Mouse (Mus musculus) CH12.LX (cell line): ENCODE results near the gene Ccdc40.

ENCODE experiments used
- BHLHE40 ChIP-seq: IDR thresholded peaks from 2 replicates; pipeline ENCODE4 v1.6.1; 2011; ENCODE audit warnings: mild to moderate bottlenecking, low read depth, low read length, improper control_type of control experiment
- CHD1 ChIP-seq: IDR thresholded peaks from 2 replicates; pipeline ENCODE4 v1.6.1; 2012; ENCODE audit warnings: low read depth, low read length, improper control_type of control experiment, inconsistent platforms
- CHD2 ChIP-seq: IDR thresholded peaks from 2 replicates; pipeline ENCODE4 v1.6.1; 2011; ENCODE audit warnings: low read length, improper control_type of control experiment
- CTCF ChIP-seq, 2 experiments: IDR thresholded peaks in 1 of 2; conservative IDR thresholded peaks in 1 of 2; 2 replicates each; pipeline ENCODE4 v1.5.1; 2011 to 2012; ENCODE audit warnings: low read depth in 2 of 2, low read length in 2 of 2, improper control_type of control experiment in 1 of 2, inconsistent platforms in 1 of 2, mild to moderate bottlenecking in 1 of 2, moderate library complexity in 1 of 2
- HCFC1 ChIP-seq: IDR thresholded peaks from 2 replicates; pipeline ENCODE4 v1.6.1; 2012; ENCODE audit warnings: low read depth, mild to moderate bottlenecking, inconsistent platforms, low read length, improper control_type of control experiment
- MAX ChIP-seq: IDR thresholded peaks from 2 replicates; pipeline ENCODE4 v1.6.1; 2011; ENCODE audit warnings: low read length, improper control_type of control experiment
- POLR2A ChIP-seq: IDR thresholded peaks from 2 replicates; pipeline ENCODE4 v1.6.1; 2011; ENCODE audit warnings: low read depth, mild to moderate bottlenecking, improper control_type of control experiment, low read length
- POLR2AphosphoS2 ChIP-seq: IDR thresholded peaks from 2 replicates; pipeline ENCODE4 v1.6.1; 2011; ENCODE audit warnings: low read depth, low read length, improper control_type of control experiment
- RAD21 ChIP-seq: IDR thresholded peaks from 2 replicates; pipeline ENCODE4 v1.6.1; 2011; ENCODE audit warnings: low read depth, mild to moderate bottlenecking, low read length, improper control_type of control experiment, moderate library complexity
- SIN3A ChIP-seq: IDR thresholded peaks from 2 replicates; pipeline ENCODE4 v1.6.1; 2012; ENCODE audit warnings: low read length, improper control_type of control experiment, inconsistent platforms
- SMC3 ChIP-seq: IDR thresholded peaks from 2 replicates; pipeline ENCODE4 v1.6.1; 2011; ENCODE audit warnings: low read depth, low read length, improper control_type of control experiment
- TCF12 ChIP-seq: IDR thresholded peaks from 2 replicates; pipeline ENCODE4 v1.6.1; 2014; ENCODE audit warnings: low read depth, mild to moderate bottlenecking, inconsistent platforms, low read length, improper control_type of control experiment
- USF2 ChIP-seq: conservative IDR thresholded peaks from 2 replicates; pipeline ENCODE4 v1.6.1; 2011; ENCODE audit warnings: low read depth, low read length, improper control_type of control experiment
- ZC3H11A ChIP-seq: IDR thresholded peaks from 2 replicates; pipeline ENCODE4 v1.6.1; 2012; ENCODE audit warnings: low read depth, mild to moderate bottlenecking, inconsistent platforms, low read length, improper control_type of control experiment

GRCm38 (mm10) chr11:119258216-119258571 lies 29.8 kb downstream of the Ccdc40 start:
- TF ChIP-seq CTCF (conservative IDR thresholded peaks at IDR 0.05 in 1 of 2, IDR thresholded peaks at IDR 0.05 in 1 of 2; ENCODE audit: low read depth in 2 of 2, low read length in 2 of 2) (no peak), POLR2A (no peak), ZC3H11A (no peak), MAX (no peak), BHLHE40 (no peak), CHD2 (no peak), RAD21 (no peak), CHD1 (no peak), POLR2AphosphoS2 (no peak), USF2 (no peak), SMC3 (no peak), HCFC1 (no peak), SIN3A (no peak), TCF12 (no peak)
